Mouse (Mus musculus) adrenal gland, adult (tissue): ENCODE measurements at regions not wholly inside any gene's neighbourhood (a gene's known extent, or its start where the extent isn't known, plus 50 kb on each side); places are given as distances from the start of the nearest gene placed in this dataset.

ENCODE experiments used
- DNase-seq, 2 experiments: peaks; one replicate each; pipeline ENCODE4 v3.0.0; 2022 to 2023; ENCODE audit warnings: low spot score in 1 of 2; ENCODE audit not compliant: inconsistent age in 2 of 2

DNA sequence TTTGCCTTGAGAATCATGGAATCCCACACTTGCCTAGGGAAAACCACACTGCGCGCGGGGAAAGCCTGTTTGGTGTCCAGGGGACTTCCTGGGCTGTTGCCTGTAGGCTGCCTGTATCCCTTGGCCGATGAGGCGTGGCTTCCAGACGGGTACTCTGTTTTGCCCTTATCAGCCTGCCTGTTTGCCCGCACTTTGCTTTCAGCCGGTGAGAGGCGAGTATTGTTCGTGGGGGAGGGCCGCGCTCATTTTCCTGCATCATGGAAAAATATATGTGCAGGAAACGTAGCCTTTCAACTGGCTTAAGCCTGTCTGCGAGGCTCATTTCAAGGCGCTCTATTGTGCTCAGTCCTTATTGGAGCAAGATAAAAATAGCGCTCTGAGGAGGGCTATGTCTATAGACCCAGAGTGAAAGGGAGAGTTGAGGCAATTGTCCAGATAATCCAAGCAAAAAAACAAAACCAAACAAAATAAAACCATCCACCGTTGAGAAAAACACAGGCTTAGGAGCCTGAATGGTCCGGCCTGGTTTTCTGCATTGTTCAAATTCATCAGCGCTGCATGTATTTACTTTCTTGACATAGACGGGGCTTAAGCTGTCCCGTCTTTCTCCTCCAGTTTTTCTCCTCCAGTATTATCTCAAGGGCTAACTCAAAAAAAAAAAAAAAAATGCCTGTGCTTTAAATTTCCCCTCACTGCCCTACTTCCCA lies 67.9 kb downstream of the Klf5 start:
- no peak for DNase-seq

DNA sequence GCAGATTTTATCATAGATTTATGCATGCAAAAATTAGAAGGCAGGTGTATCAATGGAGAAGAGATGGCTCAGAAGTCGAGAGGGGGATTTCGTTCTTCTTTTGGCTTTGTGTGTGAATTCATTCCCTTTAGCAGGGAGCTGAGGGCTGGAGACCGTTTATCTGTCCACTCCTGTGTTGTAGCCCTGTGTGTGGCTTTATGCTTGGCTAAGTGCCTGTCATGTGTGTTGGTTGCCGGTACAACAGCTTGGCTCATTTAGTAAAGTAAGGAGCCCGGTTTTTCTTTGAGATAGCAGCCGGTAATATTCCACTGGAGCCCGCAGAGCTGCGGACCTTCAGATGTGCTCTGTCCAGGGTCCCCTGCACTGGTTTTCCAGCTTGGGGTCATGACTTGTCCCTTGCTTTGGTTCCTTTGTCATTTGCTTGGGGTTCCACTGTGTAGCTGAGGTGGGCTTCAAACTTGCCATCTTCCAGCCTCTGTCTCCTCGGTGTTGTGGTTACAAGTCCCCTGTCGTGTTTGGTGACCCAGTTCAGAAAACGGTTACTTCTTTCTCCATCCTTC lies 68.6 kb downstream of the Klf5 start:
- no peak for DNase-seq

DNA sequence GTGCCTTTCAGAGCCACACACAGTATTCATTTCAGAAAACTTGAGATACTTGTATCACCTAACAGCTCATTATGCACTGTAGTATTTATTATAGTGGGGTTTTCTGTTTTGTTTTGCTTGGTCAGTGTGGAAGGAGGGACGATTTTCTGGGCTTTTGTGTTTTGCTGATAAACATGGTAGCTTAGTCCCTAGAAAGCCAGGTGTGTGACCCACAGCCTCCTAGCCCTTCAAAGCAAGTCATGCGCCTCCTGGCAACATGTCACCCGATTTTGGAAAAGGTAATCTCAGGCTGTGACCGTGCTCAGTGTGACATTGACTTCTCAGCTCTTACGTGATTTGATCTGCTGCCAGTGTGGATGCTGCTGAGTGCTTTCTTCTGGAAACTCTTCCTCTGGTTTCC lies 70.9 kb downstream of the Klf5 start:
- DNase-seq = no peak

DNA sequence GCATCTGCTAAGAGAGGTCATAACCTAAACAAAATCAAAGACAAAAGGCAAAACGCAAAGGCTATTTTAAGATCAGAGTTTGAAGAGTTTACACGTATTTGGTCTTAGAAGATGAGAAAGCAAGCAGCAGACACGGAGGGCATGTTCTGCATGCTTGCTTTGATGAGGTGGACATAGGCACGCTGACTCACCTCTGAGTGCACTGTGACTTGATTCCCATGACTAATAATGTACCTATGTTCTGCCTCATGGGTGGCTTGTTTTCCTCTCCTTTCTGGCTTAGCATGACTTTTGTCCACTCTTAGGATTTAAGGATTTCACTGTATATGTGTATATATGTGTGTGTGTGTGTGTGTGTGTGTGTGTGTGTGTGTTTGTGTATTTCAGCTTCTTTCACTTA lies 75.2 kb downstream of the Klf5 start:
- DNase-seq = no peak

DNA sequence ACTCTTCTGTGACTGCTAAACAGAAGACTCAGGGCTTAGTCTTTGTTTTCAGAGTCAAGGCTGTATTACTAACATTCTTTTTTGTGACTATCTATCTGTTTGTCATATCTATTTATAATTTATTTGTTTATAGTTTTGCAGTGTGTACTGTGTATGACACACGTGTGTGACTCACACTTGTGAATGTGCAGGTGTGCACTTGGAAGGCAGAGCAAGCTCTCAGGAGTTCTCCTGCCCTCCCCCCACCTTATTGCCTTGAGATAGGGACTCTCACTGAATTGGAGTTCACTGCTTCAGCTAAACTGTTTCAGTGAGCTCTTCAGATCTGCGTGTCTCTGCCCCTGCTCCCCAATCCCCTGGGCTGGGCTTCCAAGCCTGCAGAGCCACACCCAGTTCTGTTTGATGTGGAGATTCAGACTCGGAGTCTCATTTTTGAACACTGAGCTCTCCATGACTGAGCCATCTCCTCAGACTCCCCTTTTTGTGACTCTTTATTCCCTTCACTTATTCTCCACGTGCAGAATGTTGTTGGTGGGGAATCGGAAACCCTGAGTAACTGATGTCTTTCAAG lies 76.6 kb downstream of the Klf5 start:
- DNase-seq = no peak

DNA sequence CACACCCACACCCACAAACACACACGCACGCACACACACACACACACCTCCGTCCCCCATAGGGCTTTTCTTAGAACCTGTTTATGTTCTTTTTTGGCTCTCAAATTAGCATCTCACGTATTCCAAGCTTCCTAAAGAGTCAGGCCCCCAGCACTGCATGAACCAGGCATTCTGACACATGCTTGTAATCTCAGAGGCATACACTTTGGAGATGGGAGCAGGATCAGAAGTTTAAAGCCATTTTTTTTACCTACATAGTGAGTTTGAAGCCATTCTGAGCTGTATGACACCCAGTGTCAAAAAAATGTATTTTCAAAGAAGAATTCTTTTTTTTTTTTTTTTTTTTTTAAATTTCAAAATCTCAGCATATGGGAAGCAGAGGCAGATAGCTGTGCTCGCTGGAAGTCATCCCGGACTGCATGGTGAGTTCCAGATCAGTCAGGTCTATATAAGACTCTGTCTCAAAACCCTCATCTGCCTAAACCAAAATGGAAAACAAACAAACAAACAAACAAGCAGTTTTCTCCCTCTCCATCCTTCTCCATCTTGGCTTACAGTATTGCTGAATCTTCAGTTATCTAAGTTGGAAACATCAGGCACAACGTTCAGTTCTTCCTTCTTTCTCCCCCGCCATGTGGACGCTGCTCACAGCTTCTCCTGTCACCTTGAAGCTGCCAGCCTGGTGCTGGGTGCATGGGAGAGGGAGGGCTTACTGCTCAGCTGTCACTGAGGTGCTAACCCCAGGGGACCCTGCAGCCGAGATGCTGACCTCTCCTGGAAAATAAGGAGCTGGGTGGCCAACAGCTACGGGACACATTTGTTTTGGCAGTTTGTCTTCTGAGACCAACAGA lies 78.4 kb downstream of the Klf5 start:
- no peak for DNase-seq

DNA sequence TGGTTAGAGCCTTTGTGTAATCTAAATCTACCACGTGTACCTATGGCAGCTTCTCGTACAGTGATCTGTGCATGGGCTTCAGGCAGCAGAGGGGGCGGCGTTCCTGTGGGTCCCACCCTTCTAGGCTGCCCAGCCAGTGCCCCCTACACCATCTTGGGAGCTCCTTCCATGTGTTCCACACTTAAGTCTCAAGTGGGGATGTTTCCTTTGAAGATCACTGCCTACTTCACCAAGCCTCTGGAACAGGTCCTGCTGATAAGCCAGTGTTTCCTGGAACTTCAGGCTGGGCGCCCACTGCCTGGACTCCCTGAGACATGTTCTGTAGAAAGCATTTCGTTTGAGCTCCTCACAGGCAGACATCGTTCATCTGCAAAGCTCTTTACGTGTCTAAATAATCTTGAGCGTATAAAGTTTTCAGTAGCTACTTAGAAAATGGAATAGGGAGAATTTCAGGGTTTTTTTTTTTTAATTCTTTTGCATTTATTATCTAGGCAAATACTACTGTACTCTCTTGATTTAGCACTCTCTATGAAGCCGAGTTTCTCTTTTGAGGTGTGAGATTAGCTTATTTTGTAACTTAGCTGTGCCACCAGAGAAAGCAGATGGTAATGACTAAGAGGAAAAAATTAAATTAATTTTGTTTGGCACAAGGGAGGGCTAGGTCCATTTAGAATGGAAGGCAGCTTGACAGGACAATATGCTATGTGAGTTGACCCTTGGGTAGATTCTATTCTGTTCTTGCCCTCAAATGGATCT lies 82.9 kb downstream of the Klf5 start:
- no peak for DNase-seq

DNA sequence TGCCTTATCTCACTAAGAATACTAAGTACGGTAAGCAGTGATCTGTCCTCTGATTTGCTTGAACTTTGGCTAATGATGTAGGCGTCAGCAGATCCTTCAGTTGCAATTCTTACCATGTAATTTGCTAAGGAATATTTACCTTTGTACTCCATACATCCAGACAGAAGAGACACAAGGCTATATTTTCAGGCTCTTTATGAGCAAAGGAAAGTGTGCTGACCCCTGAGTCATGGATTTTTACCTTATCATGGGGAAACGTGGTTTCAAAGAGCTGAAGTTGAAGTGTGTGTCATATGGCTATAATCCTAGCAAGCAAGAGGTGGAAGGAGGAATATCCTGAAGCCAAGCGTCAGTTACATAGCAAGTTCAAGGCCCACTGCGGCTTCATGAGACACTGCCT lies 83.6 kb downstream of the Klf5 start:
- DNase-seq = no peak

DNA sequence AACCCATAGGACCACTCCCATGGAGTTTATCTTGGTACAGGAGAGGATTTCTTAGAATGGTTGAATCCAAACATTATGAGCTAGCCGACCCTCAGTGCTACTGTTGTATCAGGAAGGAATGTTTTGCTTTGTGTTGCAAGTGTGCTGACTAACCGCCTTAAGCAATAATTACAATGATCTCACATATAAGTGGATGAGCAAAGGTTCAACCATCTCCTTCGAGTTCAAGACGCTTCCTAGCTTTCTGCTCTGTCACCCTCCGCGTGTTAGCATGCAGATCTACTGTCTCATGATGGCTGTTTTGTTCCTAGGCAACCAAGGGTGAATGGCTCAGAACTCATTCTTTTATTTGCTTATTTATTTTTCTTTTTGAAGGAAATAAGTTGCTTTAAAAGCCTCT lies 84.7 kb downstream of the Klf5 start:
- DNase-seq = no peak

DNA sequence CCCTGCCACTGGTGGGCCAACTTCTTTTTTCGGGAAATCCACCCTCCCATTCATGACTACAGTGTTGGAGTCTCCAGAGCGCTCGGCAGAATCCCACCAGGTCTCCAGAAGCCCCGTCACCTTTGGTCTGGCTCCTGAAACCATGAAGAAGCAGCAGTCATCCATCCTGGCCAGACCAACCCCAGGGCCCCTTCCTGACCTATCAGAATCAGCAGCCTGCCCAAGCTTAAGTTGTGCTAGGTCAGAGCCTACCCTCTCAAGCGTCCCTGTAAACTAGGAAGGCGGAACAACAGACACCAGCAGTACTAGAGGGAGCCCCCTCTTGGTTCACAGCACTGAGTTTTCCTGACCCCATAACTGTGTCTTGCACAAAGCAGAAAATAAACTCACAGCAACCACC lies 89.1 kb downstream of the Klf5 start:
- DNase-seq = no peak

DNA sequence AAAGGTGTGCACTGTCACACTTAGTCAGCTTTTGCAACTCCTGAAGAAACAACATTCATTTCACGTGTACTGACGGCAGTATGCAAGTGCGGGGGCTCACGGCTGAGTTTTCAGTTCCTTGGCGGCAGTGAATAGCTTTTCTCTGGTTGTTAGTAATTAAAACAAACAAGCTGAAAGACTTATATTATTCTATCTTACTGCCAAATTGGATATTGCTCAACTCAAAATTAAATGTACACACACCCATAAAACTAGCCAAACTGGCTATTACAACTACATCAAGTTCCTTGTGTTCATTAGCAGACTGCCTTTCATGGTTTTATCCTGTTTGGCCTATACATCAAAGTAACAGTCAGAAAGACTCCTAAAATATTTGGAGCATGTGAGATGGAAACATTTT lies 90.8 kb downstream of the Klf5 start:
- no peak for DNase-seq

DNA sequence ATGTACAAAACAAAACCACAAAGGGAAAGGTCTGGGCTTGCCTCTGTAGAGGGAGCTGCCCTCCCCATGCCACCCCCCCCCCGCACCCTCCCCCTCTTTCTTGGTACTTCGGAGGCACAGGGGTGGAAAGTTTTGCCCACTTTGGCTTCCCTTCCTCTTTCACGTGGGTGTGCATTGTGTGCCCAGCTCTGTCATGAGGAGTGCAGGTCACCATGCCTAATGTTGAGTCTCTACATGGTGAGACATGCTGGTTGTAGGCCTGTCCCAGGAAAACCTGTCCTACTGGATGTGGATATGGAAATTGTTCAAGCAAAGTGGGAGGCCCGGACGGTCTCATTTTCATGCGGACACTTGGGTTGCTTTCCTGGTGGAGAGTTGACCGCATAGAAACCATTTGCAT lies 93.2 kb downstream of the Klf5 start:
- DNase-seq = no peak

DNA sequence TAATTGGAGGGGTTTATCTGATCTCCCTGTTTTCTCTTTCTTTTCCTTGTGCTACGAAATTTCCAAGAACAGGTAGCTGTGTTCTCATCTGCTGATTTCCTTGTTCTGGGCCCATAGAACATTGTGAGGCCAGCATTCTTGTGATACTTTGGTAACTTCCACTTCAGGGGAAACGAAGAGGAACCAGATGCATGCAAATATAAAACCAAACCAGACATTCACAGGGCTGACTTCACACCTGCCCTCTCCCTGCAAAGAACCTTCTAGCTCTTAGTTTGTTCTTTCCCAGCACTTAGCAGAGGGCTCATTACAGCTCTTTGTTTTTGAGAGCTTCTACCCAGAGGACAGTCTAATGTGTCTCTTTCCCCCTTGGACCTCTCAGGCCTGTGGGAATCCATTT lies 94.3 kb downstream of the Klf5 start:
- no peak for DNase-seq

DNA sequence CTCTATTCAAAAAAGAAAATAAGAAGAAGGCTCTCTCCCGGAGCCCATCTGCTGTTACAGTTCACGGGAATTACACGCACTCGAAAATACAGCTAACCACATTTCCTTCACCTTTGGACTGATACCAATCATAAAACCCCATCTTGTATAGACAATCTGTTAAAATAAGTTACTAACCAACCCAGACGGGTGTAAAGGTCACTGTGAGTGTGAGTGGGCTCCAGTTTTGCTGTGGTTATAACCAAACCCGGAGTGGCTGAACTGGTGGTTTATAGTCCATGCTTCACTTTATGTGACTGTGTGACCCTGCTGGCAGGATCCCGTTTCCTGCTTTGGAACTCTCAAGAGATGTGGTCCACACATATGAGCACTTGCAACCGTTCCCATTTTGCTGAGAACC lies 95.1 kb downstream of the Klf5 start:
- no peak for DNase-seq

DNA sequence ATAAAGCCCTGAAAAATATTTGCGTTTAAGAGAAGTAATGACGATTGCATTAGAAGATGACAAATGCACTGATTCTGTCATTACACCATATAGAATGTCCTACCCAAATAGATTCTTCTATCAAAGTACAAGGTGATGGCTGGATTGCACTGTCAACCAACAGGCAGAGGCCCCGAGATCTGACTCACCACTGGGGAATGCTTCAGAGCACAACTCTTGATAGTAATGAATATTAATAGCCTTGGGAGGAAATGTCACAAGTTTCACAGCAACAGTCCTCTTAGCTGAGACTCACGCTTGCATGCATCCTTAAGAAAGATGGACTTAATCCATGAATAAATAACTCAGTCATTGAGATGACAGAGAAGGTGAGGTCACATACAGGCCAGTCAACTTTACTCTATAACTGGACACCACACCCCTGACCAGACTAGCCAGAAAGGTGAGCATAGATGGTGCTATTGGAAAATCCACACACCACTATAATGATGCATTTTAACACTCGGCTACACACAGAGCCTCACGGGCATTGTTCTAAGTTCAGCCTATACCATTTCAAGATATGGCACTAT lies 104.8 kb downstream of the Klf5 start:
- DNase-seq = peak in 1 of 2 experiments; percentile 62

DNA sequence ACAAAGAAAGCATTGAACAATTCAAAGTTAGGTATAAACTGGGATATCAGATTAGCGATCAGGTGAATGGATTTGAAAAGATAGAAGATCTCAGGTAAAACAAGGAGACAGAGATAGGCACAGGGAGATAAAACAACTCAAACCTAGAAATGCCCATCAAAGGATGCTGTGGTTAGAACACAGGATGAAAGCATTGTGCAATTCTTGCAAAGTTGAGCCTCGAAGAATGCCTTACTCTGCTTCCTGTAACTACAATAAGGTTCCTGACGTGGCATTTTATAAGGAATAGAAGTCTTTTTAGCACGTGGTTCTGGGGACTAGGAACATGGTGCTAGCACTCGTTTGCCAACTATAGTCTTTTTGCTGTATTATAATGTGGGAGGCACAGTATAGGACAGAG lies 106.7 kb downstream of the Klf5 start:
- no peak for DNase-seq

DNA sequence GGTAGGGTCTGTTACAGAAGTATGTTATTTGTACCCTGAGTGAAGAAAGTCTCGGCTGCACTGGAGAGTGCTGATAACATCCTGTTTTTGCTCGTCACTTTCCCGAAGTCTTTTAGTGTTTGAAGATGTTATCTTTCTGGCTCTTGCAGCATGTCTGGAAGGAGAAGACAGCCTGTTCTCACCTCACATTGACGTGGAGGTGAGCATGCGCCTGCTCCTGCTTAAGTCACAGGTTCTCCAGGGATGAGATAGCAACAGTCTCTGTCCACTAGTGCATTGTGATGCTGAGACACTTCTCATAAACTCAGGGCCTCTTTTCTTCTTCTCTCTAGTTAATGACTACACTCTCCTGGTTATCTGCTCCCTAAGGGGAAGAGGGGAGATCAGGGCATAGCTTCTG lies 113.3 kb downstream of the Klf5 start:
- no peak for DNase-seq

DNA sequence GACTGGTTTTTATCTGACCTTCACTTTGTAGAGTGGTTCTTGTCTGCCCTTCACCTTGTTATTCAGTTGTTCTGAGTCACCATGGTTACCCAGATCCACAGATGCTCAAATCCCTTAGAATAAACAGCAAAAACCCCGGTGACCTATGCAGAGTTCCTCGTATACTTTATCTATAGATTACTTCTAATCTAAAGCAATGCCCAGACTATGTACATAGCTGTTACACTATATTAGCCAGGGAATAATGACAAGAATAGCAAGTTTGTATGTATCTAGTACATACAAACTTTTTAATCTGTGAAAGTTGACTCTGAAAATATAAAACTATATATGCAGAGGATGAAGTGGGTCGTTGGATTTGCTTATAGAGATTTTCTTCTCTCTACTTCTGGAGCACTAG lies 117.7 kb downstream of the Klf5 start:
- DNase-seq = no peak

DNA sequence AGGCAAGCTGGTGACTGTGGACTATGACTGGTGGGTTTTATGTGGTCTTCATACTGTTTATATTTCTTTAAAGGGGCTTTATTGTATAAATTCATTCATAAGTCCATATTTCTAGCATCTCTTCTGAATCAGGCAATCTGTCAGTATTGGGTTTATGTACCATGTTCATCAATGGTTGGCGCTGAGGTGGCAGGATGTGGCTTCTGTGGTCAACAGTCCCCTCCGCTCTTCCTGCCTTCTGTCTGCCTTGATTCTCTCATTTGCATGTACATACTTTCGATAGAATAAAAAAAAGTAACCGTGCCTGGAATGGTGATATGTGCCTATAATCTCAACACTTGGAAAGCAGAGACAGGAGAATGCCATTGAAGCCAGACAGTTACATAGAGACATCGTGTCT lies 120.5 kb downstream of the Klf5 start:
- no peak for DNase-seq

DNA sequence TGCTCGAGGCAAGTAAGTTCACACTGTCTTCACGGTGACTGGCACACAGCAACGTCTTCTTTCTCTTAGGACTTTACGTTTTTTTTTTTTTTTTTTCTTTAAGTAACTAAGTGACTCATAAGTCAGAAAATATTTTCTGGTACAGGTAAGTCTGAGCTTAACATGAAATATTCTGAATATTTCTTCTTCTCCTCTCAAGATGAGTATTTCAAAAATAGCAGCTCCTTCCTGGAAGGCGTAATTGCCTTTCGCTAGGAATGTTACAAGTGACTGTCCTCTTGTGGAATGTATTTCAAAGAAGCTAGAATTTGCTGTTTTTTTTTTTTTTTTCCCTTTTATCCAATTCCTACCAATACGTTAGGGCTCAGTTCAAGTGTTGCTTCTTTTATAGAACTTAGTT lies 124.8 kb downstream of the Klf5 start:
- no peak for DNase-seq

DNA sequence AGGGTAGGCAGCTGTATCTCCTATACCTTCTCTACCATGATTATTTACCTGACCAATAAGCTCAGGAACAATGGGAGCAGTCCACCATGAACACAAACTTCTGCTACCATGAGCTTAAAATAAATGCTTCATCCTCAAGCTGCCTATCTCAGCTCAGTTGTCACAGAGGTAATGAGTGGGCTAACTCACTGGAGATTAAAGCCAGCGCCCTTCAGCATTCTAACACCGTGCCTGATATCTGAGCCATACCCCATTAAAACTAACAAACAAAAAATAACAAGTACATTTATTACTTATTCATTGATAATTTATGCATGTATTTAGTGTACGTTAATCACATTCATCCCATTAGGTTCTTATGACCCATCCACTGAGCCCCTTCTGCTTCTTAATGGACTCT lies 128.6 kb downstream of the Klf5 start:
- no peak for DNase-seq
